Mouse (Mus musculus) C2C12 (cell line): ENCODE data around the gene Gm21885.

Experiments
- CEBPB ChIP-seq: IDR thresholded peaks from one replicate; pipeline ENCODE4 v1.6.1; 2011; ENCODE audit warnings: low read depth, mild to moderate bottlenecking, control low read depth, moderate library complexity
- CTCF ChIP-seq: IDR thresholded peaks from one replicate; pipeline ENCODE4 v1.5.1; 2011; ENCODE audit not compliant: control insufficient read depth, insufficient read depth, insufficient read length
- MAX ChIP-seq: IDR thresholded peaks from one replicate; pipeline ENCODE4 v1.6.1; 2011; ENCODE audit warnings: mild to moderate bottlenecking, control low read depth
- MYOD1 ChIP-seq: IDR thresholded peaks from one replicate; pipeline ENCODE4 v1.6.1; 2011; ENCODE audit warnings: low read depth; ENCODE audit not compliant: control insufficient read depth, insufficient read length
- MYOG ChIP-seq: IDR thresholded peaks from one replicate; pipeline ENCODE4 v1.6.1; 2011; ENCODE audit not compliant: control insufficient read depth, insufficient read length; ENCODE audit errors: extremely low read depth
- USF1 ChIP-seq: IDR thresholded peaks from one replicate; pipeline ENCODE4 v1.6.1; 2011; ENCODE audit warnings: low read depth, mild to moderate bottlenecking, control low read depth, moderate library complexity

GRCm38 (mm10) chr11:94272960-94273927 is 8.4 kb upstream of the Gm21885 start:
- no peak for TF ChIP-seq CTCF
- TF ChIP-seq USF1 = no peak
- TF ChIP-seq MAX = no peak
- no peak for TF ChIP-seq MYOD1
- no peak for TF ChIP-seq CEBPB
- TF ChIP-seq MYOG = no peak
